Mouse (Mus musculus) MN1 (cell line): ENCODE results near the gene Scarb1.

Experiments used
- DNase-seq: peaks from one replicate; pipeline ENCODE4 v3.0.0-alpha.2; 2016; ENCODE audit warnings: low spot score

Gene Scarb1

DNA sequence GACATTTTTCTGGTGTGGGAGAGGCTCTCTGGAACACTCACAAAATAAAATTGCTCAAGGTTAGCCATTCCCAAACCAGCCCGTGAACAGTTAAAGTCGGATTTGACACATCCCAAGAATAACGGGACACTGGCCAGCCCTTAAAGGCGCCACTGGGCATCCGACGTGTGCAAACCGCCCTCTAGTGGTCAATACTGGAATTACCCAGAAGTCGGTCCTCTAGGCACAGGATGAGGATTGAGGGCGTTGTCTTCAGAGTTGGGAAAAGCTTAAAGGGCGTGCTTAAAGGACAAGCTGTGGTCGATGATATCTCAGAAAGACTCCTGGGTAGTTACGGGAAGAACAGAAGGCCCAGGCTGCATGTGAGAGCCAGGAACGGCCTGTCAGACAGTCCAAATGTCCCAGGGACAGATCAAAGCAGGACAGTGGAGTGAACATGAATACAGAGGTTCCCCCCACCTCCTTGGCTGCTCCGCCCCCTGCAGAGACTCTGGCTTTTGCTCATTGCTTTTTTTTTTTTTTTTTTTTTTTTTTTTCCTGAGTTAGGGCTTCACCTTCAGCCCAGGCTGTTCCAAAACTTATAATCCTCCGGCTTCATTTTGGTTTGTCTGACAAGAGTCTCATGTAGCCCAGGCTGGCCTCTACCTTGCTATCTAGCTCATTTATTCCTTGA, 69.2 kb downstream of the Scarb1 start:
- peak; percentile 95 for DNase-seq

GRCm38 (mm10) chr5:125270587-125271130, 70.2 kb downstream of the Scarb1 start:
- DNase-seq = peak; percentile 88

- no peak for DNase-seq
Observed at GRCm38 (mm10) chr5:125269836-125270235, 71.1 kb downstream of the Scarb1 start.

DNA sequence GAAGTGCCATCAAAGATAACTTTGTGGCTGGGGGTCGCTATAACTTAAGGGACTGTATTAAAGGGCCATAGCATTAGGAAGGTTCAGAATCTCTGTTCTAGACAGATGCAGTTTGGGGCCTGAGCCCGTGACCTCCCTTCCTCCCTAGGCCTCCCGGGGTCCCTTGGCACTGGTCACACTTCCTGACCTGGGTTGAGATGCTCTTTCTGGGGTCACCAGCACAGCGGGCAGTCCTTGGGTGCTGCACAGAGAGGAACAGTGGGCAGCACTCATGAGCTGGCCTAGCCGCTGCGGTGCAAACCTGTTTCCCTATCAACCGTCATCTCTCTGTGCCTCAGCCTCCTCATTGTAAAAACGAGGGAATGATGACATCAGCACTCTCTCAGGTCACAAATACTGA, 71.5 kb downstream of the Scarb1 start:
- no peak for DNase-seq

GRCm38 (mm10) chr5:125268033-125268765, 72.7 kb downstream of the Scarb1 start:
- DNase-seq = peak; percentile 86

GRCm38 (mm10) chr5:125267150-125267961, 73.5 kb downstream of the Scarb1 start:
- peak; percentile 49 for DNase-seq

DNA sequence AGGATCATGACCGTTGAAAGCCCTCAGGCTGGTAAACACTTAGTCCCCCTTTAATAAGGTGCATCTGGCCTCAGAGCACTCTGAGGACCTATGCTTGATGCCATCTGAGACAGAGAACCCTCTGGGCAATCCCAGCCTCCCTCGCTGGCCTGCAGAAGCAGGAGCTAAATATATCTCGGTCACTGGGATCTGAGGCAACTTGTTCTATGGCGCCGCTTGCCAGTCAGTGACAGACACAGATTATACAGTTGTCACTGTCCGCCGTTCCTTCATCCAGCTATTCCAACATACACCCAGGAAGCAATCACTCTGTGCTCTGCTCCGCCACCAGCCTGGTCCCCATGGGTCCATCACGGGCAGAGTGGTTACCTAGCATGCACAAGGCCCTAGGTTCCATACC, 74.8 kb downstream of the Scarb1 start:
- DNase-seq = no peak

GRCm38 (mm10) chr5:125264700-125265099, 76.2 kb downstream of the Scarb1 start:
- peak; percentile 77 for DNase-seq

DNA sequence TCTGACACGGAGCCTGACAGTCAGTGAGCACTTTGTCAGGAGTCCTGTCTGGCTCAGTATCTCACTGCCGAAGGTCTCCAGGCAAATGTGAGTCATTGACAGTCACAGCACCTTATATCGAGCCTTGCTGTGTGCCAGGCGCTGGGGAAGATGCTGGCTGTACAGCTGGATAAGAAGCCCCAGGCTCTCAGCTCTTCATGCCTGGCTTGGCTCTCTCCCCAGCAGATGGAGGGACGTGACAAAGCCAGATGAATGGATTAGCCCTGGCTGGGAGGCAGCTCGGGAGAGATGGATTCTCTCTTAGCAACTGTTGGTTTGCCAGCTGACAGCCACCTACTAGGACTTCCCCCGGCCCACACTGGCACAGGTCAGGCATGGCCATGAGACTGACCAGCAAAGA, 78.3 kb downstream of the Scarb1 start:
- peak; percentile 88 for DNase-seq

GRCm38 (mm10) chr5:125253917-125254316, 87.0 kb downstream of the Scarb1 start:
- DNase-seq = peak; percentile 45

DNA sequence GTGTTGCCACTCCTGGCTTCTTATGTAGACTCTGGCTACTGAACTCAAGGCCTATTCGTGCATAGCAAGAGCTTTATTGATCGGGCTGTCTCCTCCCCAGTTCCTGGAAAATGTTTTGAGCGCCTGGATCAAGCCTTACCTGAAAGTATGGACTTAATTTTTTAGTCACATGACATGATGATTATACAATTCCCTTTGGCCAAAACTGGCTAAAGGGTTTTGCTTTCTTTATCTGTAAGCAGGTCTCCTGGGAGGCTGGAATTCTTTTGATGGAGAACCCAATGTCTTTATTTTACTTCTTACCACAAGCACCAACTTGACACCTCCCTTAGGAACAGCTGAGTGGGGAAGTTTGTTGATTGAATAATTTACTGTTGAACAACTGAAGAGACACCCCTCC, 87.4 kb downstream of the Scarb1 start:
- DNase-seq = no peak

GRCm38 (mm10) chr5:125252664-125253063, 88.2 kb downstream of the Scarb1 start:
- no peak for DNase-seq

DNA sequence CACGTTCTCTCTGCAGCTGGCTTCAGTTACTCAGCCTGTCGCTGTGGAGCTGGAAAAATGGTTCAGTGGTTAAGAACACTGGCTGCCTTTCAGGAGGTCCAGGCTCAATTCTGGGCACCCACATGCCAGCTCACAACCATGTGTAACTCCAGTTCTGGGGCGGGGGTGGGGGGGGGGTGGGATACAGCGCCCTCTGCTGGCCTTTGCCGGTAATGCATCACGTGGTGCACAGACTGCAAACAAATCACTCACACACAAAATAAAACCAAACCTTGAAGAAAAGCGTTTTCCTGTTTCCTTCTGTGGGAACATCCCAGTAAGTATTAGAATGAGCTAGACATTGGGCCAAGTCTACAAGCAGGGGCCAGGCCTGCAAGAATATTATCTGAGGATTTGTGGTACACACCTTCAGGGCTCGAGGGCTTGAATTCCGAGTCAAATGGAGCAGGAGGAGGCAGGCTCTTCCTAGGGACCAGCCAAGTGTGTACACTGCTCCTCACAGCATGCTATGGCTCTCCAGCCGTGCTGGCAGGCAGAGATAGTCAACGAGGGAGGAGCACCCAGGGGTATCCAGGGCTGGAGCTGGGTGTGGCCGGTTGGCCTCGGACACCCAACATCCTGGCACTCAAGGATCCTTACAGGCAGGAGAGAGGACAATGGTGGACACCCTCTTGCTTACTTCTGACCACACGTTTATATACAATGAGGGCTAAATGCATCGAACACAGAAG, 88.8 kb downstream of the Scarb1 start:
- DNase-seq = no peak

GRCm38 (mm10) chr5:125249187-125249586, 91.7 kb downstream of the Scarb1 start:
- no peak for DNase-seq

GRCm38 (mm10) chr5:125246711-125247110, 94.2 kb downstream of the Scarb1 start:
- no peak for DNase-seq

GRCm38 (mm10) chr5:125245534-125246151, 95.3 kb downstream of the Scarb1 start:
- DNase-seq = peak; percentile 94

DNA sequence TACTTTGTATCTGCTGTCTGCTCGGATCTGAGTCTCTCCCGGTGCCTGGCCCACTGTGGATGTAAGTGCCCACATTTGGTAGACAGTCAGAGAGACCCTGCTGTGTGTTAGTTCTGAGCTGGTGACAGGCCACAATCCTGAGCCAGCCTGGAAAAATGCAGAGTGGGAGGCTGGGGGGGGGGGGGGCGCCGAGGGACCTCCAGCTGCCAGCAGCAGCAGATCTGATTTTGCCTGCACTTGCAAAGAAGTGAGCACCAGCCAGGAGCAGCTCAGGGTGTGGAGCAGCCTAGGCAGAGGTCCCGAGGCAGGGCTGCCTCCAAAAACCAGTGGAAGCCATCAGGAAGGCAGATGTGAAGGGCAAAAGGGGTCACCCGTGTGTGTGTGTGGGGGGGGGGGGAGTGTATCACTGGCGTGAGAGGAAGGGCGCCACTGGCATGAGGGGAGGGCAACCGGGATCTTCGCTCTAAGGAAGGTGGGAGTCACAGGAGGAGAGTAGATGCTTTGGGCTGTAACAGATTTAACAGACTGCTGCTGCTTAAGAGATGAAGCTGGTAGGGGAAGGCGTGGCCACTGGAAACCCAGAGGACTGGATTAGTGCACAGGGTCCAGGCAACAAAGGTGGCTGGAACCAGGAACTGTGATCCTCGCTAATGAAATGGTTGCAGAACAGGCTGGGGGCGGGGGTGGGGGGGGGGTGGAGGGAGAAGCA, 95.9 kb downstream of the Scarb1 start:
- DNase-seq = peak; percentile 77

DNA sequence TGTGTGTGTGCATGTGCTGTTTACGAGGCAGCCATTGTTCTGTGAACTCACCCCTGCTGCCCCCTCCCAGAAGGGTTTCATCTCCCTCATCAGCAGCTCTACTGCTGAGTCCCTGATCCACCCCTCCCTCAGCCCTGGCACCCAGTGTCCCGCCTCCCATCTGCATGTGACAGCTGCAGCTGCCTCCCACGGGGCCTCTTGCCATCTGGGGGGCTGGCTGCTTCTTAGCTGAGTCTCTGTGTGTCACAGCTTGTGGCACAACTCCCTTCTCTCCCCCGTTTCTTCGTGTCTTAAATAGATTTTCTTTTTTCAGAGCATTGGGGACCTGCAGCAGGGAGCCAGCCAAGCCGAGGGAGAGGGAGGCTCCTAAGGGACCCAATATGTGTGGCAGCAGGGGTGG, 97.0 kb downstream of the Scarb1 start:
- no peak for DNase-seq

DNA sequence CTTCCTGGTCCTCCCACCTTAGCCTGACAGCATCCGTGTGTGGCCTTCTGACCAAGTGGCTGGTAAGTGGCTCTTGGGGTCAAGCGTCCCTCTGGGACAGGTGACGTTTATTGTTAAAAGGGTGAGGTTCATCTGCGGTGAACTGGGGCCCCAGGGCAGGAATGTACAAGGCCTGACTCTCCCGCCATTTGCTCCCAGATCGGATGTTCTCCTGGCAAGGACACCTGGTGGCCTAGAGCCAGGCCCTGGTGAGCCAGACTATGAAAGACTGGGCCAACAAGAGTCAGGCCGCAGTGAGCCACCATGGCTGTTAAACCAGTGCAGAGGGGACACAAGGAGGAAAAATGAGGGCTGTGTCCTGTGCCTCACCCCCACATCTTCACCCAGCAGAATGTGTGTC, 98.8 kb downstream of the Scarb1 start:
- no peak for DNase-seq

GRCm38 (mm10) chr5:125241627-125242026, 99.3 kb downstream of the Scarb1 start:
- no peak for DNase-seq
